Mouse (Mus musculus) neural tube, embryonic 13.5 days (tissue): ENCODE measurements around the gene Hoxb3. TPM values are rescaled to one million over a fixed set of nuclear protein-coding genes. Genes with fewer than 3 reads are reported as not detected.

Source experiments
- ATAC-seq: fragments of 200-750 bp; cut with Nextera tagmentation; 2 replicates; pipeline ENCODE4 v1.8.0; 2017; ENCODE audit warnings: low read depth, mild to moderate bottlenecking, moderate TSS enrichment, moderate library complexity
- H3K27ac ChIP-seq: fragments of 300-500 bp; sonication (generic); replicated peaks from 2 replicates; pipeline ENCODE4 v1.5.1; 2015; ENCODE audit warnings: moderate library complexity, mild to moderate bottlenecking, inconsistent platforms
- H3K27me3 ChIP-seq: fragments of 300-500 bp; sonication (generic); 2 replicates; pipeline ENCODE4 v1.6.1; 2015; ENCODE audit warnings: mild to moderate bottlenecking, inconsistent platforms
- H3K36me3 ChIP-seq: fragments of 300-500 bp; sonication (generic); 2 replicates; pipeline ENCODE4 v1.6.1; 2015; ENCODE audit warnings: mild to moderate bottlenecking, inconsistent platforms
- H3K4me1 ChIP-seq: fragments of 300-500 bp; sonication (generic); replicated peaks from 2 replicates; pipeline ENCODE4 v1.6.1; 2015; ENCODE audit warnings: inconsistent platforms
- H3K4me2 ChIP-seq: fragments of 300-500 bp; sonication (generic); 2 replicates; pipeline ENCODE4 v1.6.1; 2015; ENCODE audit warnings: inconsistent platforms, mild to moderate bottlenecking, moderate library complexity
- H3K4me3 ChIP-seq: fragments of 300-500 bp; sonication (generic); 2 replicates; pipeline ENCODE4 v1.5.1; 2015; ENCODE audit warnings: mild to moderate bottlenecking, inconsistent platforms
- H3K9ac ChIP-seq: fragments of 300-500 bp; sonication (generic); 2 replicates; pipeline ENCODE4 v1.6.1; 2015; ENCODE audit warnings: moderate library complexity, mild to moderate bottlenecking, inconsistent platforms
- H3K9me3 ChIP-seq: fragments of 300-500 bp; sonication (generic); 2 replicates; pipeline ENCODE4 v1.6.1; 2016; ENCODE audit warnings: inconsistent platforms
- WGBS: fragments of 180-500 bp; shearing (Covaris S2); methylation state at CpG from one replicate; pipeline ENCODE4 v1.1.7; 2015; 5-methylcytosine and 5-hydroxymethylcytosine counted together
- polyA plus RNA-seq: library from polyadenylated mRNA; unstranded; fragments of >200 nt; fragmentation: Nextera tagmentation; extraction: Ambion mirVana; gene quantifications from 2 replicates; pipeline ENCODE4 v1.2.1, GENCODE M21; 2015

The Hoxb3 gene
- polyA plus RNA-seq, 1 experiment from 2014 or later: 12.8 TPM

- 10% methylated on average over 17 of the region's 17 CpGs for WGBS
- peak overlapping the region; percentile 100 for H3K9ac ChIP-seq
Measured at GRCm38 (mm10) chr11:96290705-96291355, 32.3 kb upstream of the Hoxb3 start.

GRCm38 (mm10) chr11:96291681-96292564, 31.2 kb upstream of the Hoxb3 start, which contains the start of gene Hoxb6:
Hoxb6 (plus strand) TSS chr11:96292476.
- Histone ChIP-seq H3K4me2 (peak within 1 kb of the TSS; percentile 96), H3K4me3 (peak within 1 kb of the TSS; percentile 99), H3K27me3 (no peaks in the 10 kb centered on the region), H3K27ac (peak within 1 kb of the TSS; percentile 100), H3K9me3 (no peaks in the 10 kb centered on the region), H3K9ac (peak within 1 kb of the TSS; percentile 100), H3K36me3 (no peaks in the 10 kb centered on the region), H3K4me1 (peaks cover 59% of the 10 kb centered on the region)
- WGBS: 3% methylated on average over 22 of the region's 22 CpGs
- ATAC-seq: peak; percentile 60

More at GRCm38 (mm10) chr11:96290705-96291355, 32.3 kb upstream of the Hoxb3 start:
- Histone ChIP-seq H3K27me3 (no peaks in the 10 kb centered on the region), H3K4me3 (peak overlapping the region; percentile 99), H3K4me2 (peak overlapping the region; percentile 96), H3K9me3 (no peaks in the 10 kb centered on the region), H3K36me3 (no peaks in the 10 kb centered on the region), H3K4me1 (peaks cover 48% of the 10 kb centered on the region), H3K27ac (peak overlapping the region; percentile 100)
- ATAC-seq: no peak

- H3K9ac ChIP-seq: peak overlapping the region; percentile 100
- peaks cover 64% of the 10 kb centered on the region for H3K4me1 ChIP-seq
- H3K27ac ChIP-seq: peak overlapping the region; percentile 100
- ATAC-seq: no peak
- H3K27me3 ChIP-seq: no peaks in the 10 kb centered on the region
- H3K4me2 ChIP-seq: peak overlapping the region; percentile 96
- WGBS: 2% methylated on average over 12 of the region's 12 CpGs
- no peaks in the 10 kb centered on the region for H3K9me3 ChIP-seq
- no peaks in the 10 kb centered on the region for H3K36me3 ChIP-seq
- peak overlapping the region; percentile 99 for H3K4me3 ChIP-seq
Measured at GRCm38 (mm10) chr11:96292565-96293301, 30.4 kb upstream of the Hoxb3 start.

GRCm38 (mm10) chr11:96293302-96293921, 29.7 kb upstream of the Hoxb3 start:
- Histone ChIP-seq H3K9me3 (no peaks in the 10 kb centered on the region), H3K36me3 (no peaks in the 10 kb centered on the region), H3K4me3 (peak overlapping the region; percentile 99), H3K27ac (peak overlapping the region; percentile 100), H3K27me3 (no peaks in the 10 kb centered on the region), H3K4me1 (peaks cover 64% of the 10 kb centered on the region), H3K4me2 (peak overlapping the region; percentile 96), H3K9ac (peak overlapping the region; percentile 100)
- under 1% methylated on average over 22 of the region's 22 CpGs for WGBS
- ATAC-seq: no peak

- H3K27me3 ChIP-seq: no peaks in the 10 kb centered on the region
- under 1% methylated on average over 32 of the region's 32 CpGs for WGBS
- no peaks in the 10 kb centered on the region for H3K9me3 ChIP-seq
- H3K27ac ChIP-seq: peak overlapping the region; percentile 100
- H3K4me1 ChIP-seq: peaks cover 55% of the 10 kb centered on the region
- no peaks in the 10 kb centered on the region for H3K36me3 ChIP-seq
- ATAC-seq: peak; percentile 24; the same call in 1 of the 2 replicates
- peak overlapping the region; percentile 99 for H3K4me3 ChIP-seq
- peak overlapping the region; percentile 96 for H3K4me2 ChIP-seq
- H3K9ac ChIP-seq: peak overlapping the region; percentile 100
Measured at GRCm38 (mm10) chr11:96294245-96295091, 28.7 kb upstream of the Hoxb3 start.

- 0% methylated on average over 30 of the region's 30 CpGs for WGBS
- peak overlapping the region; percentile 100 for H3K27ac ChIP-seq
Measured at GRCm38 (mm10) chr11:96295092-96295835, 27.9 kb upstream of the Hoxb3 start.

GRCm38 (mm10) chr11:96296997-96297396, 26.1 kb upstream of the Hoxb3 start:
- H3K9ac ChIP-seq: peak overlapping the region; percentile 100
- peak overlapping the region; percentile 100 for H3K27ac ChIP-seq
- no peaks in the 10 kb centered on the region for H3K27me3 ChIP-seq
- 11% methylated on average over 2 of the region's 2 CpGs for WGBS
- peaks cover 51% of the 10 kb centered on the region for H3K4me1 ChIP-seq
- peak overlapping the region; percentile 99 for H3K4me3 ChIP-seq
- peak overlapping the region; percentile 96 for H3K4me2 ChIP-seq
- no peaks in the 10 kb centered on the region for H3K9me3 ChIP-seq
- H3K36me3 ChIP-seq: peaks cover 16% of the 10 kb centered on the region
- ATAC-seq: no peak

More at GRCm38 (mm10) chr11:96295092-96295835, 27.9 kb upstream of the Hoxb3 start:
- Histone ChIP-seq H3K4me1 (peaks cover 49% of the 10 kb centered on the region), H3K4me3 (peak overlapping the region; percentile 99), H3K27me3 (no peaks in the 10 kb centered on the region), H3K9ac (peak overlapping the region; percentile 100), H3K36me3 (no peaks in the 10 kb centered on the region), H3K9me3 (no peaks in the 10 kb centered on the region), H3K4me2 (peak overlapping the region; percentile 96)
- no peak for ATAC-seq

- Histone ChIP-seq H3K4me3 (peak overlapping the region; percentile 99), H3K4me1 (peaks cover 55% of the 10 kb centered on the region), H3K9me3 (no peaks in the 10 kb centered on the region), H3K36me3 (peaks cover 21% of the 10 kb centered on the region), H3K4me2 (peak overlapping the region; percentile 96), H3K27ac (peak overlapping the region; percentile 100), H3K9ac (peak overlapping the region; percentile 100), H3K27me3 (no peaks in the 10 kb centered on the region)
- ATAC-seq: no peak
- 6% methylated on average over 3 of the region's 3 CpGs for WGBS
Measured at GRCm38 (mm10) chr11:96297428-96297827, 25.7 kb upstream of the Hoxb3 start.

- peak overlapping the region; percentile 100 for H3K27ac ChIP-seq
- H3K9ac ChIP-seq: peak overlapping the region; percentile 100
- WGBS: 2% methylated on average over 11 of the region's 11 CpGs
Measured at GRCm38 (mm10) chr11:96297968-96298635, 25.0 kb upstream of the Hoxb3 start.

More at GRCm38 (mm10) chr11:96297968-96298635, 25.0 kb upstream of the Hoxb3 start:
- peaks cover 26% of the 10 kb centered on the region for H3K36me3 ChIP-seq
- H3K4me1 ChIP-seq: peaks cover 60% of the 10 kb centered on the region
- H3K9me3 ChIP-seq: no peaks in the 10 kb centered on the region
- no peak for ATAC-seq
- no peaks in the 10 kb centered on the region for H3K27me3 ChIP-seq
- peak overlapping the region; percentile 99 for H3K4me3 ChIP-seq
- H3K4me2 ChIP-seq: peak overlapping the region; percentile 96
